Mouse (Mus musculus): ENCODE data around the gene Sipa1l3.

Sipa1l3 gene

GRCm38 (mm10) chr7:29283876-29284275 is 234.6 kb downstream of the Sipa1l3 start:
- no peak for DNase-seq (ENCODE audit: low spot score in 2 of 2)

- no peak for DNase-seq (ENCODE audit: low spot score in 2 of 2)
Observed at GRCm38 (mm10) chr7:29282074-29282554, 236.3 kb downstream of the Sipa1l3 start.

- DNase-seq (ENCODE audit: low spot score in 2 of 2): peak; percentile 85 to 94
Observed at GRCm38 (mm10) chr7:29281201-29282073, 237.0 kb downstream of the Sipa1l3 start, which contains the start of gene Spint2. Gene Spint2, minus strand, starts transcription at chr7:29281912.

- no peak for DNase-seq (ENCODE audit: low spot score in 2 of 2)
Observed at GRCm38 (mm10) chr7:29280801-29281200, 237.6 kb downstream of the Sipa1l3 start.

GRCm38 (mm10) chr7:29279924-29280323 is 238.5 kb downstream of the Sipa1l3 start:
- no peak for DNase-seq (ENCODE audit: low spot score in 2 of 2)

GRCm38 (mm10) chr7:29279261-29279660 is 239.2 kb downstream of the Sipa1l3 start:
- DNase-seq (ENCODE audit: low spot score in 2 of 2): no peak

GRCm38 (mm10) chr7:29277510-29277909 is 240.9 kb downstream of the Sipa1l3 start:
- DNase-seq (ENCODE audit: low spot score in 2 of 2): no peak

GRCm38 (mm10) chr7:29276715-29277114 is 241.7 kb downstream of the Sipa1l3 start:
- DNase-seq (ENCODE audit: low spot score in 2 of 2): no peak

GRCm38 (mm10) chr7:29271687-29272465 is 246.6 kb downstream of the Sipa1l3 start:
- no peak for DNase-seq (ENCODE audit: low spot score in 2 of 2)

GRCm38 (mm10) chr7:29270445-29270844 is 248.0 kb downstream of the Sipa1l3 start:
- DNase-seq (ENCODE audit: low spot score in 2 of 2): no peak
